Mouse (Mus musculus) limb, embryonic 14.5 days (tissue): Measurements from ENCODE around the gene Agap1. TPM values are rescaled to one million over a fixed set of nuclear protein-coding genes. Genes with fewer than 3 reads are reported as not detected.

Experiments
- ATAC-seq: fragments of 200-750 bp; cut with Nextera tagmentation; 2 replicates; pipeline ENCODE4 v1.8.0; 2017; ENCODE audit warnings: low read depth, moderate number of reproducible peaks, moderate TSS enrichment; ENCODE audit not compliant: low FRiP score
- DNase-seq: peaks from one replicate; pipeline ENCODE4 v3.0.0-alpha.2; 2015; ENCODE audit warnings: low spot score
- H3K27ac ChIP-seq: fragments of 300-500 bp; sonication (generic); replicated peaks from 2 replicates; pipeline ENCODE4 v1.5.1; 2014; ENCODE audit warnings: low read depth, mild to moderate bottlenecking, low read length, moderate library complexity, mixed read lengths
- H3K27me3 ChIP-seq: fragments of 300-500 bp; sonication (generic); 2 replicates; pipeline ENCODE4 v1.6.1; 2014; ENCODE audit warnings: low read length, mixed read lengths; ENCODE audit not compliant: control insufficient read depth, insufficient read depth
- H3K36me3 ChIP-seq: fragments of 300-500 bp; sonication (generic); 2 replicates; pipeline ENCODE4 v1.6.1; 2014; ENCODE audit warnings: mild to moderate bottlenecking, low read length, moderate library complexity, mixed read lengths; ENCODE audit not compliant: control insufficient read depth, insufficient read depth
- H3K4me1 ChIP-seq: fragments of 300-500 bp; sonication (generic); 2 replicates; pipeline ENCODE4 v1.6.1; 2014; ENCODE audit warnings: antibody characterized with exemption, low read length, mixed read lengths; ENCODE audit not compliant: control insufficient read depth, insufficient read depth
- H3K4me2 ChIP-seq: fragments of 300-500 bp; sonication (generic); replicated peaks from 2 replicates; pipeline ENCODE4 v1.6.1; 2014; ENCODE audit warnings: low read depth, mild to moderate bottlenecking, low read length, moderate library complexity; ENCODE audit not compliant: severe bottlenecking
- H3K4me3 ChIP-seq: fragments of 300-500 bp; sonication (generic); replicated peaks from 2 replicates; pipeline ENCODE4 v1.5.1; 2014; ENCODE audit warnings: low read length
- H3K9ac ChIP-seq: fragments of 300-500 bp; sonication (generic); 2 replicates; pipeline ENCODE4 v1.6.1; 2014; ENCODE audit warnings: mild to moderate bottlenecking, low read depth, low read length, moderate library complexity; ENCODE audit not compliant: severe bottlenecking
- H3K9me3 ChIP-seq: fragments of 300-500 bp; sonication (generic); 2 replicates; pipeline ENCODE4 v1.6.1; 2016; ENCODE audit warnings: low read length; ENCODE audit not compliant: control insufficient read depth
- POLR2A ChIP-seq: fragments of 200-500 bp; IDR thresholded peaks from 2 replicates; pipeline ENCODE4 v1.8.0; 2012; ENCODE audit warnings: inconsistent platforms, mild to moderate bottlenecking, moderate library complexity, borderline replicate concordance; ENCODE audit not compliant: insufficient read depth, insufficient read length; ENCODE audit errors: extremely low read depth
- WGBS: fragments of 180-500 bp; shearing (Covaris S2); extraction: QIAGEN DNeasy Blood & Tissue Kit; methylation state at CpG from one replicate; pipeline ENCODE4 v1.1.7; 2014; 5-methylcytosine and 5-hydroxymethylcytosine counted together
- polyA plus RNA-seq, 2 experiments: library from polyadenylated mRNA; depleted of rRNA in 1 of 2; stranded (reverse) in 1 of 2; unstranded in 1 of 2; fragments of >200 nt; fragmentation: Nextera tagmentation in 1 of 2; extraction: Ambion mirVana in 1 of 2; gene quantifications; 2 replicates each; pipeline versions ENCODE4 v1.2.1 to v1.2.3; 2012 to 2014

The Agap1 gene
- 16.2 and 16.5 TPM in 2 replicates for polyA plus RNA-seq (2012; rRNA removed)
- polyA plus RNA-seq (2014; fragmentation: Nextera tagmentation; extraction: Ambion mirVana): 19.5 and 21.4 TPM in 2 replicates

- Histone ChIP-seq H3K9ac (peak within 1 kb of the TSS; percentile 86), H3K4me3 (peak within 1 kb of the TSS; percentile 89), H3K9me3 (0 out of 2 replicates have a peak, but pooled peaks cover 5% of the 10 kb centered on the region), H3K27me3 (no peaks in the 10 kb centered on the region), H3K27ac (peak within 1 kb of the TSS; percentile 72), H3K4me1 (peaks cover 18% of the 10 kb centered on the region), H3K36me3 (no peaks in the 10 kb centered on the region), H3K4me2 (peak within 1 kb of the TSS; percentile 98)
- under 1% methylated on average over 37 of the region's 118 CpGs for WGBS
- peak; percentile 52; the same call in 1 of the 2 replicates for TF ChIP-seq POLR2A
- DNase-seq: peak; percentile 94
- ATAC-seq: peak; percentile 95
Observed at GRCm38 (mm10) chr1:89454196-89455123, at the start of gene Agap1. Gene Agap1, plus strand, starts transcription at chr1:89454806.

GRCm38 (mm10) chr1:89405991-89406390 is 48.6 kb upstream of the Agap1 start:
- Histone ChIP-seq H3K4me3 (no peak overlapping the region), H3K9me3 (no peaks in the 10 kb centered on the region), H3K36me3 (no peaks in the 10 kb centered on the region), H3K4me2 (no peak overlapping the region), H3K4me1 (no peaks in the 10 kb centered on the region), H3K27me3 (no peaks in the 10 kb centered on the region), H3K27ac (no peak overlapping the region), H3K9ac (no peak overlapping the region)
- ATAC-seq: no peak
- no peak for DNase-seq
- no peak for TF ChIP-seq POLR2A
- WGBS: 81% methylated on average over 6 of the region's 6 CpGs

GRCm38 (mm10) chr1:89407986-89408385 is 46.6 kb upstream of the Agap1 start:
- H3K9me3 ChIP-seq: no peaks in the 10 kb centered on the region
- no peaks in the 10 kb centered on the region for H3K27me3 ChIP-seq
- no peak overlapping the region for H3K4me2 ChIP-seq
- H3K4me1 ChIP-seq: no peaks in the 10 kb centered on the region
- no peaks in the 10 kb centered on the region for H3K36me3 ChIP-seq
- H3K9ac ChIP-seq: no peak overlapping the region
- ATAC-seq (no peak), DNase-seq (no peak)
- 84% methylated on average over 8 of the region's 8 CpGs for WGBS
- no peak overlapping the region for H3K27ac ChIP-seq
- TF ChIP-seq POLR2A: no peak
- H3K4me3 ChIP-seq: no peak overlapping the region

GRCm38 (mm10) chr1:89413122-89413521 is 41.5 kb upstream of the Agap1 start:
- ATAC-seq (0 out of 2 replicates have a peak, but pooled peaks have one; percentile 44), DNase-seq (peak; percentile 82)
- Histone ChIP-seq H3K36me3 (no peaks in the 10 kb centered on the region), H3K9ac (no peak overlapping the region), H3K27ac (no peak overlapping the region), H3K4me3 (no peak overlapping the region), H3K4me1 (peaks cover 16% of the 10 kb centered on the region), H3K27me3 (no peaks in the 10 kb centered on the region), H3K9me3 (no peaks in the 10 kb centered on the region), H3K4me2 (no peak overlapping the region)
- no peak for TF ChIP-seq POLR2A
- WGBS: 50% methylated on average over 2 of the region's 2 CpGs

GRCm38 (mm10) chr1:89414563-89414962 is 40.0 kb upstream of the Agap1 start:
- 33% methylated on average over 9 of the region's 9 CpGs for WGBS
- Histone ChIP-seq H3K4me2 (no peak overlapping the region), H3K27ac (no peak overlapping the region), H3K4me1 (peaks cover 16% of the 10 kb centered on the region), H3K9ac (no peak overlapping the region), H3K9me3 (no peaks in the 10 kb centered on the region), H3K4me3 (no peak overlapping the region), H3K27me3 (no peaks in the 10 kb centered on the region), H3K36me3 (no peaks in the 10 kb centered on the region)
- DNase-seq (no peak), ATAC-seq (peak; percentile 47)
- no peak for TF ChIP-seq POLR2A
